Mouse (Mus musculus) cerebellum, adult 9-10 months (tissue): ENCODE results near the gene Tmem102.

ENCODE experiments used
- DNase-seq: peaks from one replicate; pipeline ENCODE4 v3.0.0; 2022

Gene Tmem102

GRCm38 (mm10) chr11:69754701-69755100 lies 50.7 kb downstream of the Tmem102 start:
- peak; percentile 78 for DNase-seq

GRCm38 (mm10) chr11:69754233-69754632 lies 51.2 kb downstream of the Tmem102 start:
- peak; percentile 39 for DNase-seq
